Mouse (Mus musculus) hindbrain, embryonic 13.5 days (tissue): Measurements from ENCODE around the gene Fmr1. TPM values are rescaled to one million over a fixed set of nuclear protein-coding genes. Genes with fewer than 3 reads are reported as not detected.

Experiments used
- polyA plus RNA-seq: library from polyadenylated mRNA; unstranded; fragments of >200 nt; fragmentation: Nextera tagmentation; extraction: Ambion mirVana; gene quantifications from 2 replicates; pipeline ENCODE4 v1.2.1, GENCODE M21; 2015

Gene Fmr1
- polyA plus RNA-seq, 1 experiment from 2014 or later = 53.5 TPM

Other genes starting within 250 kb of the Fmr1 start
- gene Fmr1nb, start 83.3 kb downstream of the Fmr1 start, polyA plus RNA-seq = 0.26 TPM in 1 of 2 replicates, not detected in the other
- gene Gm14698, start 142.6 kb downstream of the Fmr1 start, polyA plus RNA-seq = 2.4 and 3.2 TPM in 2 replicates
- gene Gm6812, start 214.5 kb downstream of the Fmr1 start, polyA plus RNA-seq = not detected in 2 replicates